Mouse (Mus musculus) forebrain, postnatal 0 days (tissue): ENCODE data around the gene Tyk2. TPM values are rescaled to one million over a fixed set of nuclear protein-coding genes. Genes with fewer than 3 reads are reported as not detected.

ENCODE experiments used
- ATAC-seq: fragments of 200-750 bp; cut with Nextera tagmentation; 2 replicates; pipeline ENCODE4 v1.8.0; 2017; ENCODE audit warnings: mild to moderate bottlenecking, moderate library complexity
- DNase-seq: peaks from one replicate; pipeline ENCODE4 v3.0.0-alpha.2; 2015
- H3K27ac ChIP-seq: fragments of 300-500 bp; sonication (generic); 2 replicates; pipeline ENCODE4 v1.5.1; 2014; ENCODE audit warnings: low read depth, mild to moderate bottlenecking, antibody characterized with exemption, low read length, moderate library complexity, mixed read lengths
- H3K27me3 ChIP-seq: fragments of 300-500 bp; sonication (generic); 2 replicates; pipeline ENCODE4 v1.6.1; 2014; ENCODE audit warnings: mild to moderate bottlenecking, low read length, mixed read lengths; ENCODE audit not compliant: insufficient read depth
- H3K36me3 ChIP-seq: fragments of 300-500 bp; sonication (generic); 2 replicates; pipeline ENCODE4 v1.6.1; 2014; ENCODE audit warnings: mild to moderate bottlenecking, moderate library complexity; ENCODE audit not compliant: insufficient read depth
- H3K4me1 ChIP-seq: fragments of 300-500 bp; sonication (generic); 2 replicates; pipeline ENCODE4 v1.6.1; 2014; ENCODE audit warnings: antibody characterized with exemption; ENCODE audit not compliant: insufficient read depth
- H3K4me2 ChIP-seq: fragments of 300-500 bp; sonication (generic); 2 replicates; pipeline ENCODE4 v1.6.1; 2014; ENCODE audit warnings: low read depth, mild to moderate bottlenecking, moderate library complexity
- H3K4me3 ChIP-seq: fragments of 300-500 bp; sonication (generic); 2 replicates; pipeline ENCODE4 v1.5.1; 2014; ENCODE audit warnings: low read depth, low read length, mixed read lengths
- H3K9ac ChIP-seq: fragments of 300-500 bp; sonication (generic); 2 replicates; pipeline ENCODE4 v1.6.1; 2014; ENCODE audit warnings: mild to moderate bottlenecking
- H3K9me3 ChIP-seq: fragments of 300-500 bp; sonication (generic); 2 replicates; pipeline ENCODE4 v1.6.1; 2016; ENCODE audit warnings: low read length
- CTCF ChIP-seq: sonication (generic); IDR thresholded peaks from 2 replicates; pipeline ENCODE4 v1.5.1; 2016; ENCODE audit warnings: antibody characterized with exemption, control low read depth, low read depth
- WGBS: fragments of 180-500 bp; shearing (Covaris S2); extraction: QIAGEN DNeasy Blood & Tissue Kit; methylation state at CpG from one replicate; pipeline ENCODE4 v1.1.7; 2014; 5-methylcytosine and 5-hydroxymethylcytosine counted together
- microRNA-seq, 2 experiments: library from miRNA; unstranded; fragments of <30 nt; microRNA quantifications; one replicate each; pipeline ENCODE4; 2016
- polyA plus RNA-seq: library from polyadenylated mRNA; unstranded; fragments of >200 nt; fragmentation: Nextera tagmentation; extraction: Ambion mirVana; gene quantifications from 2 replicates; pipeline ENCODE4 v1.2.1, GENCODE M21; 2015
- total RNA-seq: library from RNA; depleted of rRNA; stranded (reverse); fragments of >200 nt; gene quantifications from 2 replicates; pipeline ENCODE4 v1.2.3, GENCODE M21; 2014; rRNA removed

Tyk2 gene
- total and polyA plus RNA-seq, 2 experiments from 2014 or later: 5.0 to 11.0 TPM

GRCm38 (mm10) chr9:21067006-21067684 is 63.9 kb downstream of the Tyk2 start, which contains the start of gene Zglp1:
Zglp1 (minus strand) TSS chr9:21067093.
- no peak within 1 kb of the TSS for H3K27ac ChIP-seq
- no peak for TF ChIP-seq CTCF
- 0 out of 2 replicates have a peak, but pooled peaks cover under 1% of the 10 kb centered on the region for H3K4me1 ChIP-seq
- no peaks in the 10 kb centered on the region for H3K9me3 ChIP-seq
- DNase-seq: no peak
- H3K9ac ChIP-seq: no peak within 1 kb of the TSS
- H3K27me3 ChIP-seq: no peaks in the 10 kb centered on the region
- H3K36me3 ChIP-seq: peaks cover 43% of the 10 kb centered on the region
- H3K4me2 ChIP-seq: no peak within 1 kb of the TSS
- no peak within 1 kb of the TSS for H3K4me3 ChIP-seq
- WGBS: 87% methylated on average over 27 of the region's 27 CpGs
- no peak for ATAC-seq

GRCm38 (mm10) chr9:21062928-21063327 is 68.1 kb downstream of the Tyk2 start:
- Histone ChIP-seq H3K9ac (no peak overlapping the region), H3K9me3 (no peaks in the 10 kb centered on the region), H3K4me2 (no peak overlapping the region), H3K4me1 (no peaks in the 10 kb centered on the region), H3K27ac (no peak overlapping the region), H3K36me3 (peaks cover 31% of the 10 kb centered on the region), H3K4me3 (no peak overlapping the region), H3K27me3 (no peaks in the 10 kb centered on the region)
- DNase-seq (no peak), ATAC-seq (no peak; the same call in 1 of the 2 replicates)
- WGBS: 84% methylated on average over 2 of the region's 2 CpGs
- TF ChIP-seq CTCF: no peak

Small RNA genes within 50 kb of the gene (microRNA-seq; reads per million reads assigned to microRNA genes)
- 0 to 0.24 reads per million in 2 experiments for gene Mir7082

Other genes starting within 250 kb of the Tyk2 start
- gene Ppan, start 243.1 kb downstream of the Tyk2 start, total RNA-seq: 55.5 and 72.4 TPM in 2 replicates
- gene Ppan, start 243.1 kb downstream of the Tyk2 start, polyA plus RNA-seq: 40.7 and 43.1 TPM in 2 replicates
- gene Eif3g, start 232.6 kb downstream of the Tyk2 start, total RNA-seq: 129 and 137 TPM in 2 replicates
- gene Eif3g, start 232.6 kb downstream of the Tyk2 start, polyA plus RNA-seq: 232 and 242 TPM in 2 replicates
- gene Dnmt1, start 171.4 kb downstream of the Tyk2 start, total RNA-seq: 83.1 and 101 TPM in 2 replicates
- gene Dnmt1, start 171.4 kb downstream of the Tyk2 start, polyA plus RNA-seq: 36.2 and 39.9 TPM in 2 replicates
- 3.7 and 4.0 TPM in 2 replicates for gene S1pr2, start 154.5 kb downstream of the Tyk2 start, total RNA-seq
- 5.1 and 5.7 TPM in 2 replicates for gene S1pr2, start 154.5 kb downstream of the Tyk2 start, polyA plus RNA-seq
- 59.9 and 77.8 TPM in 2 replicates for gene Mrpl4, start 128.5 kb downstream of the Tyk2 start, total RNA-seq
- 101 and 111 TPM in 2 replicates for gene Mrpl4, start 128.5 kb downstream of the Tyk2 start, polyA plus RNA-seq
- 3.2 and 3.7 TPM in 2 replicates for gene Icam1, start 115.3 kb downstream of the Tyk2 start, total RNA-seq
- gene Icam1, start 115.3 kb downstream of the Tyk2 start, polyA plus RNA-seq: 3.1 and 3.6 TPM in 2 replicates
- not detected in 2 replicates for gene Icam4, start 101.9 kb downstream of the Tyk2 start, total RNA-seq
- gene Icam4, start 101.9 kb downstream of the Tyk2 start, polyA plus RNA-seq: not detected in 2 replicates
- gene Icam5, start 99.2 kb downstream of the Tyk2 start, total RNA-seq: 17.2 and 19.4 TPM in 2 replicates
- 8.2 and 10.3 TPM in 2 replicates for gene Icam5, start 99.2 kb downstream of the Tyk2 start, polyA plus RNA-seq
- not detected in 2 replicates for gene Zglp1, start 64.2 kb downstream of the Tyk2 start, total RNA-seq
- gene Zglp1, start 64.2 kb downstream of the Tyk2 start, polyA plus RNA-seq: 0.56 and 0.84 TPM in 2 replicates
- 1.5 and 2.6 TPM in 2 replicates for gene Gm49373, start 58.1 kb downstream of the Tyk2 start, total RNA-seq
- gene Gm49373, start 58.1 kb downstream of the Tyk2 start, polyA plus RNA-seq: 0.74 and 0.79 TPM in 2 replicates
- gene Fdx1l, start 57.6 kb downstream of the Tyk2 start, total RNA-seq: 63.2 and 69.2 TPM in 2 replicates
- 79.4 and 94.9 TPM in 2 replicates for gene Fdx1l, start 57.6 kb downstream of the Tyk2 start, polyA plus RNA-seq
- gene Gm38431, start 39.2 kb downstream of the Tyk2 start, total RNA-seq: 0.43 and 3.4 TPM in 2 replicates
- 0.34 and 0.44 TPM in 2 replicates for gene Gm38431, start 39.2 kb downstream of the Tyk2 start, polyA plus RNA-seq
- gene Raver1, start 39.2 kb downstream of the Tyk2 start, total RNA-seq: 24.5 and 40.3 TPM in 2 replicates
- gene Raver1, start 39.2 kb downstream of the Tyk2 start, polyA plus RNA-seq: 23.2 and 24.3 TPM in 2 replicates
- gene Cdc37, start 18.7 kb upstream of the Tyk2 start, total RNA-seq: 39.5 and 42.1 TPM in 2 replicates
- gene Cdc37, start 18.7 kb upstream of the Tyk2 start, polyA plus RNA-seq: 186 and 191 TPM in 2 replicates
- 19.8 and 20.0 TPM in 2 replicates for gene Pde4a, start 34.5 kb upstream of the Tyk2 start, total RNA-seq
- 26.2 and 41.6 TPM in 2 replicates for gene Pde4a, start 34.5 kb upstream of the Tyk2 start, polyA plus RNA-seq
- gene Keap1, start 108.1 kb upstream of the Tyk2 start, total RNA-seq: 68.9 and 72.7 TPM in 2 replicates
- gene Keap1, start 108.1 kb upstream of the Tyk2 start, polyA plus RNA-seq: 60.0 and 67.0 TPM in 2 replicates
- 2.7 and 2.8 TPM in 2 replicates for gene S1pr5, start 117.2 kb upstream of the Tyk2 start, total RNA-seq
- 1.9 and 2.3 TPM in 2 replicates for gene S1pr5, start 117.2 kb upstream of the Tyk2 start, polyA plus RNA-seq
- 18.7 and 19.5 TPM in 2 replicates for gene Atg4d, start 134.1 kb upstream of the Tyk2 start, total RNA-seq
- 19.9 and 26.4 TPM in 2 replicates for gene Atg4d, start 134.1 kb upstream of the Tyk2 start, polyA plus RNA-seq
- 27.6 and 28.1 TPM in 2 replicates for gene Kri1, start 156.7 kb upstream of the Tyk2 start, total RNA-seq
- gene Kri1, start 156.7 kb upstream of the Tyk2 start, polyA plus RNA-seq: 7.1 and 11.9 TPM in 2 replicates
- 65.1 and 69.4 TPM in 2 replicates for gene Cdkn2d, start 160.2 kb upstream of the Tyk2 start, total RNA-seq
- gene Cdkn2d, start 160.2 kb upstream of the Tyk2 start, polyA plus RNA-seq: 104 and 118 TPM in 2 replicates
- 2.6 and 4.2 TPM in 2 replicates for gene Ap1m2, start 181.1 kb upstream of the Tyk2 start, total RNA-seq
- 2.4 and 2.9 TPM in 2 replicates for gene Ap1m2, start 181.1 kb upstream of the Tyk2 start, polyA plus RNA-seq
- 55.2 and 63.1 TPM in 2 replicates for gene Slc44a2, start 189.5 kb upstream of the Tyk2 start, total RNA-seq
- gene Slc44a2, start 189.5 kb upstream of the Tyk2 start, polyA plus RNA-seq: 40.8 and 48.9 TPM in 2 replicates
- gene Ilf3, start 236.6 kb upstream of the Tyk2 start, total RNA-seq: 114 and 135 TPM in 2 replicates
- gene Ilf3, start 236.6 kb upstream of the Tyk2 start, polyA plus RNA-seq: 191 and 214 TPM in 2 replicates